Mouse (Mus musculus) MEL (cell line): ENCODE results near the gene Cachd1. TPM values are rescaled to one million over a fixed set of nuclear protein-coding genes. Genes with fewer than 3 reads are reported as not detected.

Experiments
- DNase-seq: peaks from one replicate; pipeline ENCODE4 v3.0.0; 2011; ENCODE audit warnings: low read depth, low spot score
- H3K27ac ChIP-seq: 2 replicates; pipeline ENCODE4 v1.5.1; 2012; ENCODE audit warnings: low read depth, mild to moderate bottlenecking, control low read depth, low read length, moderate library complexity; ENCODE audit not compliant: control insufficient read depth
- H3K27me3 ChIP-seq, 2 experiments: fragments of 150-350 bp in 1 of 2; sonication (generic) in 1 of 2; 2 replicates each; pipeline ENCODE4 v1.6.1; 2012; ENCODE audit warnings: low read length in 2 of 2, mild to moderate bottlenecking in 2 of 2, improper control_type of control experiment in 1 of 2, moderate library complexity in 1 of 2; ENCODE audit not compliant: insufficient read depth in 2 of 2, control insufficient read depth in 1 of 2
- H3K36me3 ChIP-seq, 2 experiments: 2 replicates each; pipeline ENCODE4 v1.6.1; 2012 to 2014; ENCODE audit warnings: low read length in 2 of 2, improper control_type of control experiment in 1 of 2, inconsistent platforms in 1 of 2, mild to moderate bottlenecking in 1 of 2; ENCODE audit not compliant: insufficient read depth in 2 of 2, control insufficient read depth in 1 of 2
- H3K4me1 ChIP-seq, 2 experiments: fragments of 150-350 bp in 1 of 2; sonication (generic) in 1 of 2; 2 replicates each; pipeline ENCODE4 v1.6.1; 2012; ENCODE audit warnings: low read length in 2 of 2, improper control_type of control experiment in 1 of 2, mild to moderate bottlenecking in 1 of 2; ENCODE audit not compliant: insufficient read depth in 2 of 2, control insufficient read depth in 1 of 2
- H3K4me3 ChIP-seq, 2 experiments: fragments of 150-350 bp in 1 of 2; sonication (generic) in 1 of 2; 2 replicates each; pipeline ENCODE4 v1.5.1; 2012; ENCODE audit warnings: low read depth in 2 of 2, low read length in 2 of 2, mild to moderate bottlenecking in 2 of 2, moderate library complexity in 2 of 2, control low read depth in 1 of 2, improper control_type of control experiment in 1 of 2; ENCODE audit not compliant: control insufficient read depth in 1 of 2, insufficient read depth in 1 of 2
- H3K79me2 ChIP-seq: 2 replicates; pipeline ENCODE4 v1.6.1; 2012; ENCODE audit warnings: mild to moderate bottlenecking, low read length, moderate library complexity; ENCODE audit not compliant: control insufficient read depth, poor library complexity, insufficient read depth
- H3K9ac ChIP-seq: 2 replicates; pipeline ENCODE4 v1.6.1; 2012; ENCODE audit warnings: low read depth, mild to moderate bottlenecking, control low read depth, low read length, moderate library complexity; ENCODE audit not compliant: control insufficient read depth, poor library complexity, severe bottlenecking
- H3K9me3 ChIP-seq: fragments of 150-350 bp; sonication (generic); replicated peaks from 2 replicates; pipeline ENCODE4 v1.6.1; 2012; ENCODE audit warnings: mild to moderate bottlenecking, low read length, improper control_type of control experiment, moderate library complexity; ENCODE audit not compliant: insufficient read depth
- BHLHE40 ChIP-seq: IDR thresholded peaks from 2 replicates; pipeline ENCODE4 v1.6.1; 2012; ENCODE audit warnings: low read depth, mild to moderate bottlenecking, inconsistent platforms, low read length, improper control_type of control experiment, borderline replicate concordance
- CHD2 ChIP-seq: IDR thresholded peaks from 2 replicates; pipeline ENCODE4 v1.6.1; 2011; ENCODE audit warnings: low read length, improper control_type of control experiment
- CTCF ChIP-seq, 3 experiments: IDR thresholded peaks in 2 of 3; conservative IDR thresholded peaks in 1 of 3; 2 replicates each; pipeline ENCODE4 v1.5.1; 2011 to 2012; ENCODE audit warnings: low read length in 3 of 3, low read depth in 2 of 3, mild to moderate bottlenecking in 2 of 3, improper control_type of control experiment in 1 of 3, inconsistent platforms in 1 of 3, mixed read lengths in 1 of 3, moderate library complexity in 1 of 3; ENCODE audit not compliant: control insufficient read depth in 1 of 3, insufficient read depth in 1 of 3, poor library complexity in 1 of 3, severe bottlenecking in 1 of 3
- ELF1 ChIP-seq: IDR thresholded peaks from 2 replicates; pipeline ENCODE4 v1.6.1; 2014; ENCODE audit warnings: low read depth, mild to moderate bottlenecking, inconsistent platforms, low read length, improper control_type of control experiment, moderate library complexity
- GABPA ChIP-seq: IDR thresholded peaks from 2 replicates; pipeline ENCODE4 v1.6.1; 2012; ENCODE audit warnings: low read depth, mild to moderate bottlenecking, inconsistent platforms, low read length, improper control_type of control experiment, moderate library complexity
- JUND ChIP-seq: IDR thresholded peaks from 2 replicates; pipeline ENCODE4 v1.6.1; 2011; ENCODE audit warnings: low read depth, mild to moderate bottlenecking, improper control_type of control experiment, low read length
- KAT2A ChIP-seq: conservative IDR thresholded peaks from 2 replicates; pipeline ENCODE4 v1.6.1; 2012; ENCODE audit warnings: low read depth, low read length, improper control_type of control experiment, inconsistent platforms
- MAX ChIP-seq: IDR thresholded peaks from 2 replicates; pipeline ENCODE4 v1.6.1; 2011; ENCODE audit warnings: low read length, improper control_type of control experiment
- MEF2A ChIP-seq: IDR thresholded peaks from 2 replicates; pipeline ENCODE4 v1.6.1; 2014; ENCODE audit warnings: low read depth, mild to moderate bottlenecking, inconsistent platforms, low read length, improper control_type of control experiment; ENCODE audit not compliant: poor library complexity, insufficient replicate concordance, severe bottlenecking; ENCODE audit errors: extremely low read depth
- MXI1 ChIP-seq: IDR thresholded peaks from 2 replicates; pipeline ENCODE4 v1.6.1; 2011; ENCODE audit warnings: mild to moderate bottlenecking, low read depth, low read length, improper control_type of control experiment
- MYC ChIP-seq: IDR thresholded peaks from 2 replicates; pipeline ENCODE4 v1.6.1; 2011; ENCODE audit warnings: low read depth, mild to moderate bottlenecking, low read length, improper control_type of control experiment, moderate library complexity
- NRF1 ChIP-seq: IDR thresholded peaks from 2 replicates; pipeline ENCODE4 v1.6.1; 2014; ENCODE audit warnings: low read depth, mild to moderate bottlenecking, inconsistent platforms, low read length, improper control_type of control experiment, moderate library complexity; ENCODE audit not compliant: poor library complexity, insufficient read depth, severe bottlenecking
- POLR2AphosphoS5 ChIP-seq: IDR thresholded peaks from 2 replicates; pipeline ENCODE4 v1.6.1; 2012; ENCODE audit warnings: low read depth, borderline replicate concordance, mild to moderate bottlenecking, inconsistent platforms, low read length, moderate library complexity, mixed read lengths
- RAD21 ChIP-seq: IDR thresholded peaks from 2 replicates; pipeline ENCODE4 v1.6.1; 2011; ENCODE audit warnings: mild to moderate bottlenecking, low read depth, low read length, improper control_type of control experiment
- RCOR1 ChIP-seq: IDR thresholded peaks from 2 replicates; pipeline ENCODE4 v1.6.1; 2012; ENCODE audit warnings: low read depth, mild to moderate bottlenecking, inconsistent platforms, low read length, improper control_type of control experiment
- SIN3A ChIP-seq: IDR thresholded peaks from 2 replicates; pipeline ENCODE4 v1.6.1; 2012; ENCODE audit warnings: low read length, improper control_type of control experiment, inconsistent platforms
- SMC3 ChIP-seq: IDR thresholded peaks from 2 replicates; pipeline ENCODE4 v1.6.1; 2011; ENCODE audit warnings: low read depth, low read length, improper control_type of control experiment
- TAL1 ChIP-seq: IDR thresholded peaks from 2 replicates; pipeline ENCODE4 v1.6.1; 2012; ENCODE audit warnings: mild to moderate bottlenecking, inconsistent platforms, low read length, moderate library complexity, mixed read lengths
- UBTF ChIP-seq: IDR thresholded peaks from 2 replicates; pipeline ENCODE4 v1.6.1; 2012; ENCODE audit warnings: low read depth, mild to moderate bottlenecking, inconsistent platforms, low read length, improper control_type of control experiment, moderate library complexity, borderline replicate concordance; ENCODE audit not compliant: insufficient read depth
- USF2 ChIP-seq, 2 experiments: IDR thresholded peaks; 2 replicates each; pipeline ENCODE4 v1.6.1; 2011 to 2012; ENCODE audit warnings: improper control_type of control experiment in 2 of 2, low read length in 2 of 2, borderline replicate concordance in 1 of 2, inconsistent platforms in 1 of 2, low read depth in 1 of 2, mild to moderate bottlenecking in 1 of 2; ENCODE audit not compliant: insufficient read depth in 1 of 2
- ZKSCAN1 ChIP-seq: IDR thresholded peaks from 2 replicates; pipeline ENCODE4 v1.6.1; 2012; ENCODE audit warnings: low read depth, mild to moderate bottlenecking, inconsistent platforms, low read length, improper control_type of control experiment, moderate library complexity
- ZMIZ1 ChIP-seq: IDR thresholded peaks from 2 replicates; pipeline ENCODE4 v1.6.1; 2012; ENCODE audit warnings: low read depth, mild to moderate bottlenecking, inconsistent platforms, low read length, improper control_type of control experiment, moderate library complexity
- ZNF384 ChIP-seq: IDR thresholded peaks from 2 replicates; pipeline ENCODE4 v1.6.1; 2012; ENCODE audit warnings: low read depth, mild to moderate bottlenecking, inconsistent platforms, low read length, improper control_type of control experiment
- polyA plus RNA-seq, 2 experiments: library from polyadenylated mRNA; stranded (reverse) in 1 of 2; unstranded in 1 of 2; fragments of >175 nt in 1 of 2; fragments of >200 nt in 1 of 2; gene quantifications; 2 replicates each; pipeline versions ENCODE4 v1.2.1 to v1.2.4; 2012; ENCODE audit warnings: low replicate concordance in 2 of 2, low read depth in 1 of 2; ENCODE audit not compliant: insufficient read length in 2 of 2, insufficient read depth in 1 of 2, missing spikeins in 1 of 2
- total RNA-seq: library from RNA; depleted of rRNA; stranded (reverse); fragments of 300-350 nt; gene quantifications from 2 replicates; pipeline ENCODE4 v1.2.3, GENCODE M21; 2012

Cachd1 gene
- total and polyA plus RNA-seq, 3 experiments = 4.0 to 15.8 TPM; not detected in 1

DNA sequence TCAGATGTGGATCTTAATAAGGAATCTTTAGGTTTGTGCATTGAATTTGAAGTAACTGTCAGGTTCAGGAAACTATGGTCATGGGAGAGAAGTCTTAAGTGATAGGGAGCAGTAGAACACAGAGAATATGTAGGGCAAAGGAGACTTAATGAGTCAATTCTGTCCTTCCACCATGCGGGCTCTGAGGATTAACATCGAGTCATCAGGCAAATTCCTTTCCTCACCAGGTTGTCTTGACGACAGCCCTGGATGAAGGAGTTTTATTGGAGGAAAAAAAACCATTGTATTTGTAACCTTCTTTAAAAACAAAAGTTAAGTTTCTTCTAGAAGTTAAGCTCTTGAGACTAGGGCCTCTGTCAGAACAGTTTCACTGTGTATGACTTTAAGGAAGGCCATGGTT lies 100.9 kb downstream of the Cachd1 start:
- no peaks in the 10 kb centered on the region for H3K79me2 ChIP-seq
- H3K4me1 ChIP-seq = no peaks in the 10 kb centered on the region
- no peak overlapping the region for H3K4me3 ChIP-seq
- no peak overlapping the region for H3K9ac ChIP-seq
- no peak for DNase-seq
- no peak for TF ChIP-seq NRF1
- TF ChIP-seq SIN3A = no peak
- TF ChIP-seq ELF1 = no peak
- no peak for TF ChIP-seq UBTF
- no peak for TF ChIP-seq CTCF (IDR thresholded peaks at IDR 0.05 in 2 of 3, conservative IDR thresholded peaks at IDR 0.05 in 1 of 3; ENCODE audit: control insufficient read depth in 1 of 3, insufficient read depth in 1 of 3, low read depth in 2 of 3, low read length in 3 of 3, poor library complexity in 1 of 3, severe bottlenecking in 1 of 3)
- TF ChIP-seq USF2 (IDR thresholded peaks at IDR 0.05; ENCODE audit: borderline replicate concordance in 1 of 2, insufficient read depth in 1 of 2, low read depth in 1 of 2, low read length in 2 of 2) = no peak
- TF ChIP-seq POLR2AphosphoS5 = no peak
- TF ChIP-seq ZMIZ1 = no peak
- no peak for TF ChIP-seq SMC3
- TF ChIP-seq MEF2A = no peak
- H3K27ac ChIP-seq = no peak overlapping the region
- H3K36me3 ChIP-seq = no peaks in the 10 kb centered on the region
- no peaks in the 10 kb centered on the region for H3K9me3 ChIP-seq
- no peaks in the 10 kb centered on the region for H3K27me3 ChIP-seq

- no peaks in the 10 kb centered on the region for H3K27me3 ChIP-seq
- H3K9me3 ChIP-seq = no peaks in the 10 kb centered on the region
- DNase-seq = no peak
- no peak for TF ChIP-seq JUND
- no peaks in the 10 kb centered on the region for H3K36me3 ChIP-seq
- no peaks in the 10 kb centered on the region for H3K4me1 ChIP-seq
- H3K4me3 ChIP-seq = no peak overlapping the region
- H3K79me2 ChIP-seq = no peaks in the 10 kb centered on the region
- H3K27ac ChIP-seq = no peak overlapping the region
- no peak overlapping the region for H3K9ac ChIP-seq
These were observed 102.9 kb downstream of the Cachd1 start for GRCm38 (mm10) chr4:100879414-100879813.

- no peak for DNase-seq
- H3K9ac ChIP-seq = no peak overlapping the region
- H3K79me2 ChIP-seq = no peaks in the 10 kb centered on the region
- H3K27ac ChIP-seq = no peak overlapping the region
- no peak overlapping the region for H3K4me3 ChIP-seq
- no peaks in the 10 kb centered on the region for H3K27me3 ChIP-seq
- no peaks in the 10 kb centered on the region for H3K9me3 ChIP-seq
- no peaks in the 10 kb centered on the region for H3K36me3 ChIP-seq
- H3K4me1 ChIP-seq = no peaks in the 10 kb centered on the region
- TF ChIP-seq BHLHE40 = no peak
- TF ChIP-seq UBTF = no peak
- TF ChIP-seq JUND = no peak
- TF ChIP-seq RAD21 = no peak
- no peak for TF ChIP-seq GABPA
- TF ChIP-seq CHD2 = no peak
- no peak for TF ChIP-seq MXI1
- TF ChIP-seq MYC = no peak
- TF ChIP-seq SIN3A = no peak
- TF ChIP-seq TAL1 = no peak
- TF ChIP-seq RCOR1 = no peak
- no peak for TF ChIP-seq KAT2A
- TF ChIP-seq ZKSCAN1 = no peak
- TF ChIP-seq POLR2AphosphoS5 = no peak
- no peak for TF ChIP-seq MAX
- TF ChIP-seq ZNF384 = no peak
These were observed 103.6 kb downstream of the Cachd1 start for GRCm38 (mm10) chr4:100880075-100880474.
